Mouse (Mus musculus): ENCODE measurements around the gene Mbtps2. TPM values are rescaled to one million over a fixed set of nuclear protein-coding genes. Genes with fewer than 3 reads are reported as not detected.

Gene Mbtps2
- 35.7 and 39.3 TPM in 2 replicates for polyA plus RNA-seq (2014; fragmentation: Nextera tagmentation; extraction: Ambion mirVana)

DNA sequence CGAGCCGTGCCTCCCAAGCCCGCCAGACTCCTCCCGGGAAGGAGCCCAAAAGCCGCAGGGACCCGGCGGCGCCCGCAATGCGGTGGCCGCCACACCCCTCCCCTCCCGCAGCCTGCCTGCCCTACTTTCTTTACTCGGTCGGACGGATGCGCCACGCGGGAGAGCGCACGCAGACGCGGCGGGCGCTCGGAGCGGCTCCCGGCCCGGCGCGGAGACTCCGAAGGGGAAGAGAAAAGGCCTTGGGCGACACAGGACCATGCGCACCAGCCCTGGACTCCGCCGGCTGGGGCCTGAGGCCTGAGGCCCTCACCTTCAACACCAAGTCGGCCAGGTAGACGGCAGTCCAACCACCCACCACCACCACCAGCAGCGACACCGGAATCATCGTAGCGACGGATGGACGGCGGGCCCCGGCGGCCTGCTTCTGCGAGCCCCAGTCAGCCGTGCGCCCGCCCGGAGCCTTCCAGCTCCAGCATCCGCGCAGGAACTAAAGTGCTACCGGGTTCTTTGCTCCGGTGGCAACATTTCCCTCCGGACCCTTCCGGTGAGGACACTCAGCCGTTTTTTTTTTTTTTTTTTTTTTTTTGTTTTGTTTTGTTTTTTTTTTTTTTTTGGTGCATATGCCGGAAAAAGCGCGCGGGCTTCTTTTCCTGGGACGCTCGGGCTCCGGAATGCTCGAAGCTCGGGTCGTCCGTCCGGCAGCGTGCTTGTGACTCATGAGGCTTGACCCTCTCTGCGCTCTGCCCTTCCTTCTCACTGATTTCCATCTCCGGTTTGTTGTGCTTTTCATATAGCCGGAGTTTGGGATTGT, at the start of gene Mbtps2:
TSS of gene Mbtps2 (minus strand) at position 530 of the 811 bp plus-strand sequence.
- peak; percentile 86 for ATAC-seq (ENCODE audit: low FRiP score)
- peak within 1 kb of the TSS; percentile 60 for H3K4me2 ChIP-seq (replicated peaks)
- peak within 1 kb of the TSS; percentile 61 for H3K4me3 ChIP-seq (replicated peaks; ENCODE audit: low read length)
- H3K9ac ChIP-seq: peak within 1 kb of the TSS; percentile 79
- peaks cover 8% of the 10 kb centered on the region for H3K4me1 ChIP-seq (replicated peaks; ENCODE audit: control insufficient read depth, insufficient read depth, low read length)
- 14% methylated on average over 61 of the region's 74 CpGs for WGBS
- peak; percentile 71 for DNase-seq (ENCODE audit: low spot score)
- H3K27ac ChIP-seq: peak within 1 kb of the TSS; percentile 90
- H3K27me3 ChIP-seq (ENCODE audit: control insufficient read depth, insufficient read depth, low read length): no peaks in the 10 kb centered on the region
- no peaks in the 10 kb centered on the region for H3K36me3 ChIP-seq (replicated peaks; ENCODE audit: control insufficient read depth, insufficient read depth)
- no peaks in the 10 kb centered on the region for H3K9me3 ChIP-seq (ENCODE audit: control insufficient read depth, low read length)

DNA sequence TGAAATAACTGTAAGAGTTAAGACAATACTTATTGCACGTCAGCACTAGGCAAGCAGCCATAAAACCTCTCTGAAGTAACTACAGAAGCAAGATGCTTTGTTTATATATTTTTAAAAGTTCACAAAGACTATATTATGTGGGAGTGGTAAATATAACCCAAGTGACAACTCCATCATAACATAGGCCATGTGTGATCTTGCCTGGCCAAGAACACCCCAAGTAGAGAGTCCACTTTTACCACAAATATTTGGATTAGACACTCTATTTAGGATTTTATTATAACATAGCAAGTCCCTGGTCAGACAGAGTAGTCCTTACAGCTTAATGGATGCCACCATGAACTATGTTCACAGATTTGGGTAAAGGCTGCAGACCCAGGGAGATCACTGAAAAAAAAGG, 47.9 kb upstream of the Mbtps2 start:
- ATAC-seq (ENCODE audit: low FRiP score): no peak
- WGBS: 67% methylated on average over 1 of the region's 1 CpGs
- Histone ChIP-seq H3K27ac (no peak overlapping the region), H3K4me1 (replicated peaks; ENCODE audit: control insufficient read depth, insufficient read depth, low read length) (no peaks in the 10 kb centered on the region), H3K4me3 (replicated peaks; ENCODE audit: low read length) (no peak overlapping the region), H3K9me3 (ENCODE audit: control insufficient read depth, low read length) (no peaks in the 10 kb centered on the region), H3K9ac (no peak overlapping the region), H3K36me3 (replicated peaks; ENCODE audit: control insufficient read depth, insufficient read depth) (no peaks in the 10 kb centered on the region), H3K4me2 (replicated peaks) (no peak overlapping the region), H3K27me3 (ENCODE audit: control insufficient read depth, insufficient read depth, low read length) (no peaks in the 10 kb centered on the region)
- no peak for DNase-seq (ENCODE audit: low spot score)

DNA sequence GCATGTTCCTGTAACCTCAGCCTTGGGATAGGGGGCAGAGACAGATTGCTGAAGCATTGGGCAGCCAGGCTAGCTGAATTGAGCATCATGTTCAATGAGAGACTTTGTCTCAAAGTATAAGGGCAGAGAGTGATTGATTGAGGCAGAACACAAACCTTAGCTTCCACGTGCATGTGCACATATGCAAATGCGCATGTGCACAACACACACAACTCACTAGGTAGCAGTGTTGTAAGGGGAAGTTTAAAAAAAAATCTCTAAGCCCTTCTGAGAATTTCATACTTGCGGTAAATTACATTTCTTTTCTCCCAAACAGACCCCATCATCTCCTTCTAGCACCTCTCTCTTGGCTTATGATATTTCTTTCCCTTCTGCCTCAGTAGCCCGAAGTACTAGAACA, 46.2 kb upstream of the Mbtps2 start:
- WGBS: 72% methylated on average over 4 of the region's 4 CpGs
- H3K4me2 ChIP-seq (replicated peaks): no peak overlapping the region
- H3K9me3 ChIP-seq (ENCODE audit: control insufficient read depth, low read length): no peaks in the 10 kb centered on the region
- H3K4me3 ChIP-seq (replicated peaks; ENCODE audit: low read length): no peak overlapping the region
- H3K27me3 ChIP-seq (ENCODE audit: control insufficient read depth, insufficient read depth, low read length): no peaks in the 10 kb centered on the region
- no peak for ATAC-seq (ENCODE audit: low FRiP score)
- H3K27ac ChIP-seq: no peak overlapping the region
- no peak for DNase-seq (ENCODE audit: low spot score)
- no peaks in the 10 kb centered on the region for H3K36me3 ChIP-seq (replicated peaks; ENCODE audit: control insufficient read depth, insufficient read depth)
- no peak overlapping the region for H3K9ac ChIP-seq
- no peaks in the 10 kb centered on the region for H3K4me1 ChIP-seq (replicated peaks; ENCODE audit: control insufficient read depth, insufficient read depth, low read length)

DNA sequence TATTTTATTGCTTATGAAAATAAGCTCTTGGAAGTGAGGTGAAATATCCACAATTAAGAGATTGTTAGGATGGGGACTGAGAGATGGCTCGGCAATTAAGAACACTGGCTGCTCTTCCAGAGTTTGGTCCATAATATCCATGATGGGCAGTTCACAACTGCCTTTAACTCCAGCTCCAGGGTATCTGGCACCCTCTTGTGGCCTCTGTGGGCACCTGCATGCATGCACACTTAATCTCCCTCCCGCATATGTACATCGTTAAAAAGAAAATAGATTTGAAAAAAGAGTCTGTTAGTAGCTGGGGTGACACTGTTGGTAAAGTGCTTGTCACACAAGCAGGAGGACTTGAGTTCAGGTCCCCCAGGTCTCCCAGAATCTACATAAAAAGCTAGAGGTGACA, 45.8 kb upstream of the Mbtps2 start:
- Histone ChIP-seq H3K4me1 (replicated peaks; ENCODE audit: control insufficient read depth, insufficient read depth, low read length) (no peaks in the 10 kb centered on the region), H3K27ac (no peak overlapping the region), H3K27me3 (ENCODE audit: control insufficient read depth, insufficient read depth, low read length) (no peaks in the 10 kb centered on the region), H3K4me2 (replicated peaks) (no peak overlapping the region), H3K9ac (no peak overlapping the region), H3K4me3 (replicated peaks; ENCODE audit: low read length) (no peak overlapping the region), H3K36me3 (replicated peaks; ENCODE audit: control insufficient read depth, insufficient read depth) (no peaks in the 10 kb centered on the region), H3K9me3 (ENCODE audit: control insufficient read depth, low read length) (no peaks in the 10 kb centered on the region)
- DNase-seq (ENCODE audit: low spot score): peak; percentile 55
- WGBS: 10% methylated on average over 3 of the region's 3 CpGs
- no peak for ATAC-seq (ENCODE audit: low FRiP score)

DNA sequence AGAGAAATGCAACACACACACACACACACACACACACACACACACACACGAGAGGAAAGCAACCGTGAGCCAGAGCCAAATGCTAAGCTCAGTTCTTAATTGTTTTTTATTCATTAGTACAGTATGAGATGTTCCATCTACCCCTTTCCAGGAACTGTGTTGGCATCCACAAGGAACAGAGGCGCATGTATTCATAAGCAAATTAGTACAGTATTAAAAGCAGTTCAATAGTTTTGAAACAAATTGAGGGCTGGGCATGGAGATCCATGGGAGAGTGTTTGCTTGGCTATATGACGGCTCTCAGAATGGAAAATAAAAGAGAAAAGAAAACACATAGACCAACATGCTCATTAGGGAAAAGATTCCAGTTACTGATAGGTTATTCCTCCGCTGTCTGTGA, 44.3 kb upstream of the Mbtps2 start:
- Histone ChIP-seq H3K36me3 (replicated peaks; ENCODE audit: control insufficient read depth, insufficient read depth) (no peaks in the 10 kb centered on the region), H3K4me1 (replicated peaks; ENCODE audit: control insufficient read depth, insufficient read depth, low read length) (no peaks in the 10 kb centered on the region), H3K4me3 (replicated peaks; ENCODE audit: low read length) (no peak overlapping the region), H3K4me2 (replicated peaks) (no peak overlapping the region), H3K27me3 (ENCODE audit: control insufficient read depth, insufficient read depth, low read length) (no peaks in the 10 kb centered on the region), H3K27ac (no peak overlapping the region), H3K9me3 (ENCODE audit: control insufficient read depth, low read length) (no peaks in the 10 kb centered on the region), H3K9ac (no peak overlapping the region)
- 71% methylated on average over 5 of the region's 5 CpGs for WGBS
- ATAC-seq (ENCODE audit: low FRiP score) (no peak), DNase-seq (ENCODE audit: low spot score) (no peak)

DNA sequence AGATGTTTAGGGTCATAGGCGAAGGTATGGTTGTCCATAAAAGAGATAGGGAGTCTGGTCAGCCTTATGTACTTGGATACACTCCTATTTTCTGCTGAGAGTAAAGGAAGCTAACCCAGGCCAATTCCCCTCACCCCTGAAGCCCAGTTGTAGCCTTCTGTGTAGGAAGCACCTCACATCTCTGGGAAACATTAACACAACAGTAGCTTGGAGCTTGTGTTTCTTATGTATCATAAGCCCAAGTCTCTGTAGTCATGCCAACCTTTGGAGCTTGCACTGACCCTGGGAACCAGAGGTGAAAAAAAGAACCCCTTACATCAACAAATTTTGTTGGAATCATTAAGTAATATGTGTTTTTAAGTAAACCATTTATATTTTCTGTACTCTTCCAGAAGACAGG, 38.7 kb upstream of the Mbtps2 start:
- Histone ChIP-seq H3K4me3 (replicated peaks; ENCODE audit: low read length) (no peak overlapping the region), H3K36me3 (replicated peaks; ENCODE audit: control insufficient read depth, insufficient read depth) (no peaks in the 10 kb centered on the region), H3K9ac (no peak overlapping the region), H3K4me1 (replicated peaks; ENCODE audit: control insufficient read depth, insufficient read depth, low read length) (no peaks in the 10 kb centered on the region), H3K27ac (no peak overlapping the region), H3K9me3 (ENCODE audit: control insufficient read depth, low read length) (no peaks in the 10 kb centered on the region), H3K4me2 (replicated peaks) (no peak overlapping the region), H3K27me3 (ENCODE audit: control insufficient read depth, insufficient read depth, low read length) (no peaks in the 10 kb centered on the region)
- 60% methylated on average over 1 of the region's 1 CpGs for WGBS
- DNase-seq (ENCODE audit: low spot score) (no peak), ATAC-seq (ENCODE audit: low FRiP score) (no peak)

DNA sequence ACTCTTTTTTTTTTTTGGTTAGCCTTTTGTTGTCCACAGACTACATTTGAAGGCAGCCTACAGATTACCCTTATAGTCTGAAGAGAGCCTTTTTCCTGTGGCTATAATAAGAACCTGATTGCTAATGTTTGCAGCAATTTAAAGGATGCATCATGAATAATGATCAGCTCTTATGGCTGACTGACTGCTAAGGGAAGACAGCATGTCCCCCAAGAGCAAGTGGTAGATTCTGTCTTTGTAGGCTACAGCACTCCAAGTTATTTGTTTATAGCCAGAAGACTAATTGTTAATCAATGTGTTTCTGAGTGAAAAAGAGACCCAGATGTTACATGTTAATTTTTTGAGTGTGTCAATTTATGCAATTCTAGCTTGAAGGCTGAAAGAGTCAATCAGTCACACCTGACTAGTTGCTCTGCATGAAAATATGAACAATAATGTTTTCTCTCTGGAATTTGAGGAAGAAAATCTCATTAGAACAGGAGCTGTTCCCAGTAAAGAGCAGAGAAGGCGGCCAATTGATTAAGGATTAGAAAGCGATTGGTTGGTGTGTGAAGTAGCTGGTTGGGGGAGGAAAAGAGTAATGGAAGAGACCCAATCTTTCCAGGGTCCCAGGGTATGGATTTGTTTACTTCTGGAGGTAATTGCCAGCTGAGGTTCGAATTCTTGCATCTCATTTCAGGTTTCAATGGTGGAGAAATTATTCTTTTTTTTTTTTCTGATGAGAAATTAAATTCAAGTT, 35.3 kb upstream of the Mbtps2 start:
- Histone ChIP-seq H3K9me3 (ENCODE audit: control insufficient read depth, low read length) (no peaks in the 10 kb centered on the region), H3K36me3 (replicated peaks; ENCODE audit: control insufficient read depth, insufficient read depth) (no peaks in the 10 kb centered on the region), H3K27me3 (ENCODE audit: control insufficient read depth, insufficient read depth, low read length) (no peaks in the 10 kb centered on the region), H3K4me1 (replicated peaks; ENCODE audit: control insufficient read depth, insufficient read depth, low read length) (no peaks in the 10 kb centered on the region), H3K27ac (no peak overlapping the region), H3K9ac (no peak overlapping the region), H3K4me2 (replicated peaks) (no peak overlapping the region), H3K4me3 (replicated peaks; ENCODE audit: low read length) (no peak overlapping the region)
- ATAC-seq (ENCODE audit: low FRiP score): peak; percentile 59; the same call in 1 of the 2 replicates
- 35% methylated on average over 3 of the region's 3 CpGs for WGBS
- no peak for DNase-seq (ENCODE audit: low spot score)

DNA sequence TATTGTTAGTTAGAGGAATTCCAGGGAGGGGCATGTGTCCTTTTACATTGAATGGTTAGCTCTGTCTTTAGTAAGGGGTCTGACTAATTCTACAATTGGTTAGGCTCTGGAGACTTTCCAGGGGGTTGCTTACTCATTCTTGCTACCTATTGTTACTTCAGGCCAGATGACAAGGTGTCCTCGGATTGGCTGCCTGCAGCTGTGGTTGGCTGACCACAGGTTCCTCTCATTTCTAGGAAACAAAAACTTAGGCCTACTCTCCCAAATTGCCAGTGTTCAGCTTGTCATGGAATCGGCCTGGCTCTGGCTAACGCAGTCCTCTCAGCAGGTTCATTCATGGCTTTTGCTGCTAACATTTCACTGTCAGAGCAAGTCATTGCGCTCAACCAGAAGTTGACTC, 31.8 kb upstream of the Mbtps2 start:
- no peaks in the 10 kb centered on the region for H3K9me3 ChIP-seq (ENCODE audit: control insufficient read depth, low read length)
- WGBS: 62% methylated on average over 4 of the region's 4 CpGs
- ATAC-seq (ENCODE audit: low FRiP score): no peak
- no peak overlapping the region for H3K9ac ChIP-seq
- no peak overlapping the region for H3K4me3 ChIP-seq (replicated peaks; ENCODE audit: low read length)
- H3K4me1 ChIP-seq (replicated peaks; ENCODE audit: control insufficient read depth, insufficient read depth, low read length): no peaks in the 10 kb centered on the region
- H3K27me3 ChIP-seq (ENCODE audit: control insufficient read depth, insufficient read depth, low read length): no peaks in the 10 kb centered on the region
- no peak for DNase-seq (ENCODE audit: low spot score)
- no peak overlapping the region for H3K27ac ChIP-seq
- H3K4me2 ChIP-seq (replicated peaks): no peak overlapping the region
- H3K36me3 ChIP-seq (replicated peaks; ENCODE audit: control insufficient read depth, insufficient read depth): no peaks in the 10 kb centered on the region

DNA sequence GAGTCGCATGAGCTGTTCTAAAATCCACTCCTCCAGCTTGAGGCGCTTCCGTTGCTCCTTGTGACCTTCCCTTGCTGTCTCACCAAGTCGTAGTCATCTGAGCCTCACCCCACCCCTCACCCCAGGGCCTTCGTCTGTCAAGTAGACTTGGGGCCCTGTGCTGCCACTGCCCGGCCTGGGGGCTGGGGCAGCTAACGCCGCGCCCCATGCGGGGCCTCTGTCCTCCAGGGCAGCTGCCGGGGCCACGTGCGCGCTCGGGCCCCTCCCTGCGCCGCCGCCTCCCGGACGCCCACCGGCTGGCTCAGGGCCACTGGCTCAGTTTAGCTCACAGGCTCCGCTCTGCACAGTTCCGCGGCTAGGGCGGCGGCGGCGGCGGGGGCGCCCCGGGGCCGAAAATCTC, 14.4 kb upstream of the Mbtps2 start:
- no peaks in the 10 kb centered on the region for H3K4me1 ChIP-seq (replicated peaks; ENCODE audit: control insufficient read depth, insufficient read depth, low read length)
- 15% methylated on average over 27 of the region's 32 CpGs for WGBS
- no peak overlapping the region for H3K9ac ChIP-seq
- DNase-seq (ENCODE audit: low spot score) (no peak), ATAC-seq (ENCODE audit: low FRiP score) (no peak)
- H3K9me3 ChIP-seq (ENCODE audit: control insufficient read depth, low read length): no peaks in the 10 kb centered on the region
- H3K27ac ChIP-seq: no peak overlapping the region
- H3K27me3 ChIP-seq (ENCODE audit: control insufficient read depth, insufficient read depth, low read length): no peaks in the 10 kb centered on the region
- no peaks in the 10 kb centered on the region for H3K36me3 ChIP-seq (replicated peaks; ENCODE audit: control insufficient read depth, insufficient read depth)
- no peak overlapping the region for H3K4me3 ChIP-seq (replicated peaks; ENCODE audit: low read length)
- H3K4me2 ChIP-seq (replicated peaks): peak overlapping the region; percentile 36

All from hindbrain, embryonic 14.5 days (tissue).